In the genomic region with DNA sequence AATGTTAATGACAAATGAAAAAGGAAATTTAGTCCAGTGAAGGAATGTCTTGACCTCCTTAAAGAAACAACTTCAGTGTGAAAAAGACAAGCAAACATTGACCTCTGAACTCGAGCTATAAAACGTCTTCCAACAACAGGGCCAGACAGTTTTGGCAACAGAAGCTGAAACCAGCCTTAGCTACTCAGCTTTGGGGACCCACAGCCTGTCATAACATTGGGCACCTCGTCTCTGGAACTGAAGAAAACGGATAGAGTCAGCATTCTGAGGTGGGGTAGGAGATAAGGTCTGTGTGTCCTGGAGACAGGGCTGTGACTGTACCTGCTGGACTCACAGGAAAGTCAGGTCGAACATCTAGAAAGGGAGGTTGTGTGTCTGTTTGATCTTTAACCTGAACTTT, we compare ENCODE assay signal across 15 mouse cellular contexts. TPM values are rescaled to one million over a fixed set of nuclear protein-coding genes. Genes with fewer than 3 reads are reported as not detected.
DNase-seq lines count a peak whose midpoint lies in the region; ATAC-seq lines count a peak whose summit lies in the region.
"Not testable (repeated sequence)": the region's sequence is repeated elsewhere in the genome, so short reads cannot be mapped to it uniquely, and the experiment has no call there.
"Had no signal": no experiment of that assay in that cellular context is flagged by ENCODE, and none has a peak within 500 bp of the region (broad histone marks: within the 10 kb centered on the region; RNA-seq: fewer than 3 reads in every experiment).

No protein-coding gene starts in this region.

- not testable (repeated sequence) for H3K36me3 ChIP-seq in kidney, embryonic 14.5 days (ENCODE audit: control insufficient read depth, insufficient read depth, low read length); kidney, embryonic 16.5 days (ENCODE audit: insufficient read depth, low read length)

- DNase-seq in embryo, embryonic 10.5 days (ENCODE audit: low spot score) = peak; percentile 4
- peak; percentile 25 for DNase-seq in mesoderm, embryonic 11.5 days (ENCODE audit: low read depth, low spot score)

- not testable (repeated sequence) for H3K27ac ChIP-seq in kidney, embryonic 14.5 days (ENCODE audit: low read depth, low read length); kidney, embryonic 16.5 days (ENCODE audit: low read length)

- not testable (repeated sequence) for H3K4me2 ChIP-seq in kidney, embryonic 14.5 days (replicated peaks; ENCODE audit: low read depth, low read length); kidney, embryonic 16.5 days (replicated peaks; ENCODE audit: low read depth, low read length)

- ATAC-seq in kidney, embryonic 14.5 days (ENCODE audit: low FRiP score, low TSS enrichment) = peak; percentile 79
- peak; percentile 61 for ATAC-seq in kidney, embryonic 16.5 days (ENCODE audit: low FRiP score, low TSS enrichment)

- H3K9me3 ChIP-seq in kidney, embryonic 14.5 days (ENCODE audit: control insufficient read depth, low read length); kidney, embryonic 16.5 days (ENCODE audit: low read length): not testable (repeated sequence)

- H3K4me3 ChIP-seq in kidney, embryonic 14.5 days (ENCODE audit: low read length); kidney, embryonic 16.5 days (ENCODE audit: low read length): not testable (repeated sequence)

- not testable (repeated sequence) for H3K4me1 ChIP-seq in kidney, embryonic 14.5 days (ENCODE audit: control insufficient read depth, insufficient read depth, low read length); kidney, embryonic 16.5 days (ENCODE audit: insufficient read depth, low read length)

- 15% methylated on average over 4 of the region's 5 CpGs for WGBS in kidney, embryonic 14.5 days
- 9% methylated on average over 5 of the region's 5 CpGs for WGBS in kidney, embryonic 16.5 days

- not testable (repeated sequence) for H3K27me3 ChIP-seq in kidney, embryonic 14.5 days (ENCODE audit: control insufficient read depth, insufficient read depth, low read length); kidney, embryonic 16.5 days (ENCODE audit: insufficient read depth, low read length)

- not testable (repeated sequence) for H3K9ac ChIP-seq in kidney, embryonic 14.5 days (ENCODE audit: low read depth, low read length); kidney, embryonic 16.5 days (replicated peaks; ENCODE audit: low read length)

RNA-seq across cellular contexts. Expression of a gene that starts 8.0 kb away (rescaled TPM):
- not detected in 2 replicates for polyA plus RNA-seq in kidney, embryonic 14.5 days (2014; fragmentation: Nextera tagmentation; extraction: Ambion mirVana)
- 0.46 TPM in 1 of 2 replicates, not detected in the other for polyA plus RNA-seq in kidney, embryonic 16.5 days (2015; fragmentation: Nextera tagmentation; extraction: Ambion mirVana)
- polyA plus RNA-seq: C2C12; embryonic facial prominence, embryonic 11.5 days; embryonic facial prominence, embryonic 13.5 days; erythroblast, embryonic 14.5 days; forebrain, embryonic 10.5 days; forebrain, embryonic 12.5 days; forebrain, embryonic 14.5 days; forebrain, embryonic 16.5 days had no signal

RNA-seq across cellular contexts. Expression of a gene that starts 29.2 kb away (rescaled TPM):
- polyA plus RNA-seq in kidney, embryonic 14.5 days (2014; fragmentation: Nextera tagmentation; extraction: Ambion mirVana) = not detected in 2 replicates
- polyA plus RNA-seq in kidney, embryonic 16.5 days (2015; fragmentation: Nextera tagmentation; extraction: Ambion mirVana) = not detected in 2 replicates
- polyA plus RNA-seq: adrenal gland, adult 2 months; brain, embryonic 14.5 days; C2C12; embryonic facial prominence, embryonic 11.5 days; embryonic facial prominence, embryonic 13.5 days; embryonic facial prominence, embryonic 15.5 days; erythroblast, embryonic 14.5 days; forebrain, embryonic 10.5 days; forebrain, embryonic 12.5 days; forebrain, embryonic 14.5 days; forebrain, embryonic 16.5 days had no signal
